Mouse (Mus musculus): ENCODE data around the gene Tst. TPM values are rescaled to one million over a fixed set of nuclear protein-coding genes. Genes with fewer than 3 reads are reported as not detected.

Tst gene
- total and polyA plus RNA-seq, 3 experiments = 0.56 to 2.0 (median 0.67) TPM

GRCm38 (mm10) chr15:78429139-78429459, 23.4 kb upstream of the Tst start:
- Histone ChIP-seq H3K9ac (ENCODE audit: insufficient read depth, low read depth) (no peak overlapping the region), H3K79me2 (replicated peaks; ENCODE audit: control insufficient read depth, extremely low read depth, insufficient read depth, poor library complexity, severe bottlenecking) (no peaks in the 10 kb centered on the region), H3K27me3 (replicated peaks) (peaks cover 18% of the 10 kb centered on the region), H3K4me3 (replicated peaks in 1 of 3; ENCODE audit: low read depth in 2 of 3, low read length in 2 of 3, poor library complexity in 1 of 3) (no peak overlapping the region), H3K36me3 (replicated peaks in 1 of 2; ENCODE audit: control insufficient read depth in 1 of 2, insufficient read depth in 1 of 2, low read length in 1 of 2) (no peaks in the 10 kb centered on the region), H3K4me2 (ENCODE audit: insufficient read depth, low read depth, poor library complexity, severe bottlenecking) (no peak overlapping the region), H3K4me1 (ENCODE audit: control insufficient read depth in 1 of 2, insufficient read depth in 2 of 2) (peaks cover 8 to 33% of the 10 kb centered on the region in 2 experiments), H3K9me3 (replicated peaks; ENCODE audit: low read length) (peaks cover 8% of the 10 kb centered on the region), H3K27ac (ENCODE audit: insufficient read depth, low read depth) (no peak overlapping the region)
- no peak for DNase-seq (ENCODE audit: extremely low read depth)
- in situ Hi-C loops (cut with MboI; ENCODE audit: low pct_ligation_motif_present, low pct_unique_long_range_greater_than_20kb, low sequenced_read_pairs) = loop anchor here (10.0 to 25.0 kb wide), 2 partner anchors 64 to 308 kb away; no protein-coding TSS in a partner anchor
- TF ChIP-seq JUN (IDR thresholded peaks at IDR 0.05; ENCODE audit: insufficient read depth, low read depth, low read length) (no peak), IRF4 (IDR thresholded peaks at IDR 0.05; ENCODE audit: low read depth, low read length) (no peak), POLR2A (IDR thresholded peaks at IDR 0.05; ENCODE audit: low read depth, low read length) (no peak), MEF2A (IDR thresholded peaks at IDR 0.05; ENCODE audit: borderline replicate concordance, low read depth, low read length) (no peak), E2F4 (IDR thresholded peaks at IDR 0.05; ENCODE audit: insufficient replicate concordance, low read depth, low read length) (no peak), CTCF (conservative IDR thresholded peaks at IDR 0.05 in 1 of 2, IDR thresholded peaks at IDR 0.05 in 1 of 2; ENCODE audit: low read depth in 2 of 2, low read length in 2 of 2) (no peak), ZMIZ1 (IDR thresholded peaks at IDR 0.05; ENCODE audit: low read depth, low read length) (no peak), JUND (conservative IDR thresholded peaks at IDR 0.05; ENCODE audit: low read depth, low read length) (no peak)
- dilution Hi-C loops (cut with MboI; ENCODE audit: extremely low pct_ligation_motif_present, extremely low pct_unique_long_range_greater_than_20kb, low sequenced_read_pairs) = no loop called here

GRCm38 (mm10) chr15:78428391-78429138, 22.9 kb upstream of the Tst start, which contains the start of gene Kctd17:
Kctd17 (plus strand) TSS chr15:78428564.
- Histone ChIP-seq H3K36me3 (replicated peaks in 1 of 2; ENCODE audit: control insufficient read depth in 1 of 2, insufficient read depth in 1 of 2, low read length in 1 of 2) (no peaks in the 10 kb centered on the region), H3K4me3 (replicated peaks in 1 of 3; ENCODE audit: low read depth in 2 of 3, low read length in 2 of 3, poor library complexity in 1 of 3) (no peak within 1 kb of the TSS), H3K27me3 (replicated peaks) (peaks cover 18% of the 10 kb centered on the region), H3K9ac (ENCODE audit: insufficient read depth, low read depth) (no peak within 1 kb of the TSS), H3K4me1 (ENCODE audit: control insufficient read depth in 1 of 2, insufficient read depth in 2 of 2) (peaks cover 8 to 33% of the 10 kb centered on the region in 2 experiments), H3K27ac (ENCODE audit: insufficient read depth, low read depth) (no peak within 1 kb of the TSS), H3K4me2 (ENCODE audit: insufficient read depth, low read depth, poor library complexity, severe bottlenecking) (no peak within 1 kb of the TSS), H3K79me2 (replicated peaks; ENCODE audit: control insufficient read depth, extremely low read depth, insufficient read depth, poor library complexity, severe bottlenecking) (no peaks in the 10 kb centered on the region), H3K9me3 (replicated peaks; ENCODE audit: low read length) (peaks cover 8% of the 10 kb centered on the region)
- dilution Hi-C loops (cut with MboI; ENCODE audit: extremely low pct_ligation_motif_present, extremely low pct_unique_long_range_greater_than_20kb, low sequenced_read_pairs) (no loop called here), in situ Hi-C loops (cut with MboI; ENCODE audit: low pct_ligation_motif_present, low pct_unique_long_range_greater_than_20kb, low sequenced_read_pairs) (loop anchor here (10.0 to 25.0 kb wide), 2 partner anchors 64 to 309 kb away; no protein-coding TSS in a partner anchor)
- TF ChIP-seq MAFK (IDR thresholded peaks at IDR 0.05; ENCODE audit: insufficient replicate concordance, low read length) = no peak
- no peak for TF ChIP-seq E2F4 (IDR thresholded peaks at IDR 0.05; ENCODE audit: insufficient replicate concordance, low read depth, low read length)
- no peak for TF ChIP-seq BHLHE40 (IDR thresholded peaks at IDR 0.05; ENCODE audit: low read depth, low read length)
- no peak for TF ChIP-seq SIN3A (IDR thresholded peaks at IDR 0.05; ENCODE audit: low read length)
- TF ChIP-seq KAT2A (IDR thresholded peaks at IDR 0.05; ENCODE audit: insufficient replicate concordance, low read length) = no peak
- no peak for TF ChIP-seq NRF1 (IDR thresholded peaks at IDR 0.05; ENCODE audit: low read depth, low read length)
- TF ChIP-seq CTCF (conservative IDR thresholded peaks at IDR 0.05 in 1 of 2, IDR thresholded peaks at IDR 0.05 in 1 of 2; ENCODE audit: low read depth in 2 of 2, low read length in 2 of 2) = no peak
- TF ChIP-seq MEF2A (IDR thresholded peaks at IDR 0.05; ENCODE audit: borderline replicate concordance, low read depth, low read length) = no peak
- TF ChIP-seq MAZ (IDR thresholded peaks at IDR 0.05; ENCODE audit: low read depth, low read length) = no peak
- TF ChIP-seq MXI1 (IDR thresholded peaks at IDR 0.05; ENCODE audit: low read depth, low read length) = no peak
- DNase-seq (ENCODE audit: extremely low read depth) = no peak
